Mouse (Mus musculus) natural killer cell, adult 2 months (primary cell): ENCODE measurements at regions not wholly inside any gene's neighbourhood (a gene's known extent, or its start where the extent isn't known, plus 50 kb on each side); places are given as distances from the start of the nearest gene placed in this dataset.
A peak's percentile ranks its signal among the peaks of the same experiment; 100 is the strongest.

Experiments used
- DNase-seq, 2 experiments: peaks; one replicate each; pipeline ENCODE4 v3.0.0; 2022; ENCODE audit warnings: low spot score in 2 of 2

- DNase-seq, result no peak
Observed at GRCm38 (mm10) chr3:61849317-61849716, 483.6 kb upstream of the B430305J03Rik start.

DNA sequence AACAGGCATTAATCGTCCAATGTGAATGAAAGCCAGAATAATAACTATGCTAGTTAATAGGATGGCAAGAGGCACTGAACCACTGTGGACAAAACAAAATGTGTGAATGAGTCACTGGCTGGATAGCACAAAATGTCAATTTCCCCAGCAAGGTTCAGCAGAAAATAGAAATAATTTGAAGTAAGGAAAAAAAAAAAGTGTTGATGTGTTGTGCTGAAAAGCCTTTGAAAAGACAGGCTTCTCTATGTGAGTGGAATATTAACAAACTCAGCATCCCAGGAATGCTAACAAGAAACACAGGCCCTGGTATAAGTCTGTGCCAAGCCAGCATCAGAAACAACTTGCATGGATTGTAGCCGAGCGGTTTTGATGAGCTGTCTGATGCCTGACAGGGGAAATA, 481.0 kb upstream of the B430305J03Rik start:
- no peak for DNase-seq

DNA sequence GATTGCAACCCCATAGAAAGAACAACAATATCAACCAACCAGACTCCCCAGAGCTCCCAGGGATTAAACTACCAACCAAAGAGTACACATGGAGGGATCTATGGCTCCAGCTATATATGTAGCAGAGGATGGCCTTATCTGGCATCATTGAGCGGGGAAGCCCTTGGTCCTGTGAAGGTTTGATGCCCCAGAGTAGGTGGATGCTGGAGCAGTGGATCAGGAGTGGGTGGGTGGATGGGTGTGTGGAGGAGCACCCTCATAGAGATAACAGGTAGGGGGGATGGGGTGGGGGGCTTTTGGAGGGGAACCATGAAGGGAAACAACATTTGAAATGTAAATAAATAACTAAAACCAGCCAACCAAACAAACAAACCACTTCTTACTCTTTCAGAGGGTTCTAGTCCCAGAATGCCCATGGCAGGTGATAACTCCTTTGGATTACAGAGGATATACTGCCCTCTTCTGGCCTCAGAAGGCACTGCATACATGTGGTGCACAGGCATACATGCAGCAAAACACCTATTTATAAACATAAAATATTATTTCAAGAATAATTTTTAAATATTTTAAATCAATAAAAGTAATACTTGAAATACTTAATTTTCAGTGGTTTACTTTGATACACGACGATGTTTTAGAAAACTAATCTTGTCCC, 473.7 kb upstream of the B430305J03Rik start:
- DNase-seq, result peak in 1 of 2 experiments; percentile 7

- DNase-seq, result no peak
Observed at GRCm38 (mm10) chr3:61816807-61817206, 451.1 kb upstream of the B430305J03Rik start.

DNA sequence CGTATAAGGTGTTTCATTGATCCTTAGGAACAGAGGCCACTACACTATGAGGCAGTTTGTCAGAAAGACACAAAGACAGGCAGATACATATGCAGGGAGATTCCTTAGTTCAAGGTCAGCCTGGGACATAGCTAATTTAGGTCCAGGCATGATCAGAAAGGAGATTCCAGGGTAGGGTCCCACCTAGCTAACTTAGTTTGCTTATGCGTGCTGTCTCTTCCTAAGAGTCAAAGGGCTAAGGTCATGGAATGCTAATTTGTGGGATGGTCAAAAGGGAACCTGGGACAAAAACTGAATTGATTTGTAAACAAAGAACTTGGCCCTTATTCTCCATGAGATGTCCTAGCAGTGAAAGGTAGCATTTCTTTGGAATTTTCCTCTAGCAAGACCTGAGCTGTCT, 430.3 kb upstream of the B430305J03Rik start:
- DNase-seq, result no peak

DNA sequence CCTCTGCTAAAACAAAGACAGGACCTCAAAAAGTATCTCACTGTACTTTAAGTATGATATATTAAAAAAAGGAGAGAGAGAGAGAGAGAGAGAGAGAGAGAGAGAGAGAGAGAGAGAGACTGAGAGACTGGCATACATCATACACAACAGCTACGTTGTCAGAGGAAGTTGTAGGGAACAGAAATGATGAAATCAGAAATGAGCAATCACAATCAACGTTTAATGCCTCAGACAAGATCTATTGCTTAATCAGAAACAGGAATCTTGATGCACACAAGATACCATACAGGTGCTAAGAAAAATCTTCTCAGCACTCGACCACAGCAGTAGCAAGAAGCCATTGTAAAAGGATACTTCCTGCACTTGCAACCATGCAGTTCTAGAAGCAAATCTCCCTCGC, 424.9 kb upstream of the B430305J03Rik start:
- no peak for DNase-seq
